ENCODE assay signal across 10 mouse cellular contexts in the genomic region with DNA sequence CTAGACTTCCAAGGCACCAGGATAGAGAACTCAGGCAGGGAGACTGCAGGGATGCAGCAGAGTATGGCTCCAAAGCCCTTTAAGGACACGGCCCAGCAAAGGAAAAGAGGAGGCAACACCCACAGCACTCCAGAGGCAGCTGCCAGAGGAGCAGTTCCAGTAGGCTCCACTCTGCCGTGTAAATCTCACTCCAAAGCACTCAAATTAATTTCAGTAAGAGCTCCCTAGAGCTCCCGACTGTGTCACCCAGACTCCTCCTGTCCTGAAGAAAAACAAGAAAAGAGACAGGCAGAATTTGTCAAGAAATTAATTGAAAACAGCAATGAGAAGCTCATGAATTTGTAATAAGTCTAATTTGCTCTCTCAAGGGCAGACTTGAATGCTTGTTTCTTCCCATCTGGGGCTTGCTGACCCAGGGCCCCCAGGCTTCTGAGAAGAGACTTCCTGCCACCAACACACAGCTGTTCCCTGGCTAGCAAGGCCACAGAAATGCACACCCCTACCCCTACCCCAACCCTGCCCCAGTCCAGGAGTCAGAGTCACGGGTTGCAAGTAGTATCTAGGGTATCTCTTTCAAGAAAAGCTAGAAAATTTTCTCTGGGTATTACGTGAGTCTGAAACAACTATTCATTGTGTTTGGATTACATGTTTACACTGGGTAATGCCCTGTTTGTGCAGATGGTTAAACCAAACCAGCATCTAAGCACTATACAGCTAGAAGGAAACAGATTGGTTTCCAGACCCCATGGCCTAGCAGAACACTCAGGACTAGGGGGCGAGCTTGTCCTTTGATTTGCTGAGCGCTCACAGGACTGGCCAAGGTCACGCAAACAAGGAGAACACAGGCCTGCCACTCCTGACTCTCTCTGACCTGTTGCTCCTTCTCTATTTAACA. TPM values are rescaled to one million over a fixed set of nuclear protein-coding genes. Genes with fewer than 3 reads are reported as not detected.
DNase-seq lines count a peak whose midpoint lies in the region; ATAC-seq and TF ChIP-seq lines count a peak whose summit lies in the region.
"Had no signal": no experiment of that assay in that cellular context is flagged by ENCODE, and none has a peak within 500 bp of the region (broad histone marks: within the 10 kb centered on the region; RNA-seq: fewer than 3 reads in every experiment).

No protein-coding gene starts in this region.

- no peak overlapping the region for H3K9ac ChIP-seq in lung, embryonic 16.5 days (ENCODE audit: low read length)
- H3K9ac ChIP-seq: liver, embryonic 15.5 days had no signal

- no peak overlapping the region for H3K4me2 ChIP-seq in lung, embryonic 16.5 days (ENCODE audit: low read depth, low read length)
- H3K4me2 ChIP-seq: liver, embryonic 15.5 days had no signal

- no peaks in the 10 kb centered on the region for H3K9me3 ChIP-seq in lung, embryonic 16.5 days (ENCODE audit: control insufficient read depth, low read length)
- H3K9me3 ChIP-seq: liver, embryonic 15.5 days had no signal

- no peak for TF ChIP-seq CTCF in lung, adult 2 months (IDR thresholded peaks at IDR 0.05; ENCODE audit: insufficient read depth, low read length)
- no peak for TF ChIP-seq CTCF in small intestine, adult 2 months (IDR thresholded peaks at IDR 0.05; ENCODE audit: extremely low read depth, insufficient read length, insufficient replicate concordance, low read depth, low read length)

- 0 out of 2 replicates have a peak, but pooled peaks have one; percentile 45 for ATAC-seq in lung, embryonic 16.5 days (ENCODE audit: low read depth)
- ATAC-seq in cerebellum, adult (ENCODE audit: insufficient number of reproducible peaks, low FRiP score, low TSS enrichment) = no peak; the same call in 1 of the 2 replicates

- no peak for TF ChIP-seq POLR2A in lung, adult 2 months (IDR thresholded peaks at IDR 0.05; ENCODE audit: borderline replicate concordance, extremely low read depth, low read depth, low read length)
- TF ChIP-seq POLR2A in small intestine, adult 2 months (IDR thresholded peaks at IDR 0.05; ENCODE audit: low read depth, low read length) = no peak

- H3K27ac ChIP-seq in lung, embryonic 16.5 days (ENCODE audit: low read length) = no peak overlapping the region
- 0 out of 2 replicates have a peak overlapping the region, but pooled peaks have one; percentile 9 for H3K27ac ChIP-seq in small intestine, adult 2 months (ENCODE audit: insufficient read depth, low read depth, low read length)
- H3K27ac ChIP-seq: liver, embryonic 15.5 days had no signal

- H3K4me1 ChIP-seq in lung, embryonic 16.5 days (replicated peaks; ENCODE audit: control insufficient read depth, insufficient read depth, low read length) = no peaks in the 10 kb centered on the region
- no peaks in the 10 kb centered on the region; the same call in 1 of the 2 replicates for H3K4me1 ChIP-seq in lung, adult 2 months (ENCODE audit: control insufficient read depth, insufficient read depth, low read length)
- no peaks in the 10 kb centered on the region for H3K4me1 ChIP-seq in small intestine, adult 2 months (ENCODE audit: control insufficient read depth, insufficient read depth, insufficient read length, low read length)
- H3K4me1 ChIP-seq: liver, embryonic 15.5 days had no signal

- no peak overlapping the region for H3K4me3 ChIP-seq in lung, embryonic 16.5 days (ENCODE audit: low read length)
- no peak overlapping the region for H3K4me3 ChIP-seq in lung, adult 2 months (replicated peaks; ENCODE audit: extremely low read depth, low read depth, low read length)
- no peak overlapping the region for H3K4me3 ChIP-seq in small intestine, adult 2 months (ENCODE audit: low read depth, low read length)
- H3K4me3 ChIP-seq: liver, embryonic 15.5 days had no signal

- WGBS in lung, embryonic 16.5 days = 42% methylated on average over 8 of the region's 8 CpGs
- 46% methylated on average over 8 of the region's 8 CpGs for WGBS in lung, adult 2 months
- WGBS in small intestine, adult 2 months = 63% methylated on average over 8 of the region's 8 CpGs

- DNase-seq in lung, adult 2 months = no peak
- peak; percentile 41 for DNase-seq in embryo, embryonic 11 days
- DNase-seq in gastrocnemius, postnatal 10 days = peak; percentile 18
- peak; percentile 31 for DNase-seq in layer of hippocampus, adult 9-11 months
- no peak for DNase-seq in lung, postnatal 4 days

- H3K27me3 ChIP-seq in lung, embryonic 16.5 days (ENCODE audit: control insufficient read depth, insufficient read depth, low read depth, low read length) = no peaks in the 10 kb centered on the region
- no peaks in the 10 kb centered on the region for H3K27me3 ChIP-seq in small intestine, adult 2 months (ENCODE audit: control insufficient read depth, insufficient read depth, low read length)
- H3K27me3 ChIP-seq: liver, embryonic 15.5 days had no signal

- no peaks in the 10 kb centered on the region for H3K36me3 ChIP-seq in lung, embryonic 16.5 days (ENCODE audit: control insufficient read depth, insufficient read depth, low read length)
- H3K36me3 ChIP-seq in small intestine, adult 2 months (ENCODE audit: control insufficient read depth, insufficient read depth, low read length) = no peaks in the 10 kb centered on the region
- H3K36me3 ChIP-seq: liver, embryonic 15.5 days had no signal

RNA-seq across cellular contexts. Expression of a gene that starts 17.5 kb away (rescaled TPM):
- polyA plus RNA-seq in lung, embryonic 16.5 days (2015; fragmentation: Nextera tagmentation; extraction: Ambion mirVana) = 189 and 196 TPM in 2 replicates
- 85.9 and 111 TPM in 2 replicates for polyA plus RNA-seq in lung, adult 2 months (2012; rRNA removed)
- total RNA-seq in gastrocnemius, postnatal 10 days (2021) = 10 to 100 TPM; 50.5 to 53.2 TPM
- 31.1 and 55.1 TPM in 2 replicates for polyA plus RNA-seq in small intestine, adult 2 months (2012; rRNA removed)

RNA-seq across cellular contexts. Expression of a gene that starts 21.7 kb away (rescaled TPM):
- not detected in 2 replicates for polyA plus RNA-seq in lung, embryonic 16.5 days (2015; fragmentation: Nextera tagmentation; extraction: Ambion mirVana)
- 0.19 TPM in 1 of 2 replicates, not detected in the other for polyA plus RNA-seq in lung, adult 2 months (2012; rRNA removed)
- under 1 TPM; 0.07 to 0.14 TPM for total RNA-seq in gastrocnemius, postnatal 10 days (2021)
- polyA plus RNA-seq in small intestine, adult 2 months (2012; rRNA removed) = not detected in 2 replicates

RNA-seq across cellular contexts. Expression of a gene that starts 29.8 kb away (rescaled TPM):
- 2.1 and 2.3 TPM in 2 replicates for polyA plus RNA-seq in lung, embryonic 16.5 days (2015; fragmentation: Nextera tagmentation; extraction: Ambion mirVana)
- polyA plus RNA-seq in lung, adult 2 months (2012; rRNA removed) = 0.19 and 0.44 TPM in 2 replicates
- total RNA-seq in gastrocnemius, postnatal 10 days (2021) = under 1 TPM; 0.16 to 0.18 TPM
- polyA plus RNA-seq in small intestine, adult 2 months (2012; rRNA removed) = not detected in 2 replicates

RNA-seq across cellular contexts. Expression of a gene that starts 30.8 kb away (rescaled TPM):
- polyA plus RNA-seq in lung, embryonic 16.5 days (2015; fragmentation: Nextera tagmentation; extraction: Ambion mirVana) = 0.24 and 0.47 TPM in 2 replicates
- polyA plus RNA-seq in lung, adult 2 months (2012; rRNA removed) = not detected in 2 replicates
- not detected for total RNA-seq in gastrocnemius, postnatal 10 days (2021)
- not detected in 2 replicates for polyA plus RNA-seq in small intestine, adult 2 months (2012; rRNA removed)
- total RNA-seq: gastrocnemius, postnatal 4 days had no signal
- polyA plus RNA-seq: liver, embryonic 15.5 days had no signal

RNA-seq across cellular contexts. Expression of a gene that starts 39.7 kb away (rescaled TPM):
- polyA plus RNA-seq in lung, embryonic 16.5 days (2015; fragmentation: Nextera tagmentation; extraction: Ambion mirVana) = 45.5 and 47.6 TPM in 2 replicates
- 0.25 and 0.27 TPM in 2 replicates for polyA plus RNA-seq in lung, adult 2 months (2012; rRNA removed)
- under 1 TPM in 1 of 2 experiments, not detected in 1; 0.20 TPM for total RNA-seq in gastrocnemius, postnatal 10 days (2021)
- 6.5 and 11.9 TPM in 2 replicates for polyA plus RNA-seq in small intestine, adult 2 months (2012; rRNA removed)
- total RNA-seq: gastrocnemius, postnatal 4 days had no signal

Comparison
In these comparisons a context has a peak if more than half of its experiments do, and no peak if none do; other contexts are left out.
1. DNase-seq: peak in embryo, embryonic 11 days (single experiment), gastrocnemius, postnatal 10 days (single experiment) and layer of hippocampus, adult 9-11 months (single experiment); none in lung, adult 2 months (single experiment) and lung, postnatal 4 days (0 of 2).